16 mouse cellular contexts compared by ENCODE assay signal in genomic region chr8:13647591-13647990, GRCm38 (mm10). TPM values are rescaled to one million over a fixed set of nuclear protein-coding genes. Genes with fewer than 3 reads are reported as not detected.
DNase-seq lines count a peak whose midpoint lies in the region; ATAC-seq and TF ChIP-seq lines count a peak whose summit lies in the region.
"Had no signal": no experiment of that assay in that cellular context is flagged by ENCODE, and none has a peak within 500 bp of the region (broad histone marks: within the 10 kb centered on the region; RNA-seq: fewer than 3 reads in every experiment).

No protein-coding gene starts in this region.

- no peak for TF ChIP-seq POLR2A in olfactory bulb, adult 2 months (IDR thresholded peaks at IDR 0.05; ENCODE audit: insufficient read depth, low read depth, low read length)

- H3K4me1 ChIP-seq in forebrain, embryonic 14.5 days (ENCODE audit: control insufficient read depth, insufficient read depth, low read length) = peaks cover 27% of the 10 kb centered on the region
- H3K4me1 ChIP-seq in forebrain, embryonic 11.5 days (replicated peaks; ENCODE audit: control insufficient read depth, insufficient read depth, low read length) = peaks cover 11% of the 10 kb centered on the region
- H3K4me1 ChIP-seq in heart, embryonic 16.5 days (ENCODE audit: control insufficient read depth, insufficient read depth, low read length) = peaks cover 58% of the 10 kb centered on the region
- peaks cover 51% of the 10 kb centered on the region for H3K4me1 ChIP-seq in midbrain, embryonic 13.5 days (replicated peaks)
- H3K4me1 ChIP-seq in midbrain, embryonic 16.5 days (ENCODE audit: control insufficient read depth, insufficient read depth, low read length) = peaks cover 32% of the 10 kb centered on the region
- peaks cover 76% of the 10 kb centered on the region for H3K4me1 ChIP-seq in olfactory bulb, adult 2 months (ENCODE audit: control insufficient read depth, insufficient read depth, low read length)

- no peak for ATAC-seq in forebrain, embryonic 14.5 days
- no peak for ATAC-seq in forebrain, embryonic 11.5 days (replicated peaks; ENCODE audit: low FRiP score)
- ATAC-seq in heart, embryonic 16.5 days (replicated peaks; ENCODE audit: extremely low read depth, insufficient read depth, low FRiP score) = no peak
- no peak for ATAC-seq in midbrain, embryonic 13.5 days
- ATAC-seq in midbrain, embryonic 16.5 days = no peak

- H3K4me3 ChIP-seq in forebrain, embryonic 14.5 days (ENCODE audit: low read depth, low read length) = no peak overlapping the region
- H3K4me3 ChIP-seq in forebrain, embryonic 11.5 days (ENCODE audit: low read depth, low read length) = no peak overlapping the region
- H3K4me3 ChIP-seq in heart, embryonic 16.5 days (ENCODE audit: low read length) = no peak overlapping the region
- H3K4me3 ChIP-seq in midbrain, embryonic 13.5 days (replicated peaks) = no peak overlapping the region
- H3K4me3 ChIP-seq in midbrain, embryonic 16.5 days (ENCODE audit: low read depth, low read length) = no peak overlapping the region
- no peak overlapping the region for H3K4me3 ChIP-seq in olfactory bulb, adult 2 months (ENCODE audit: insufficient read depth, low read depth, low read length)
- H3K4me3 ChIP-seq: intestine, embryonic 15.5 days; limb, embryonic 12.5 days; liver, embryonic 15.5 days; neural tube, embryonic 12.5 days had no signal

- H3K27me3 ChIP-seq in forebrain, embryonic 14.5 days (replicated peaks; ENCODE audit: control insufficient read depth, insufficient read depth, low read length) = no peaks in the 10 kb centered on the region
- H3K27me3 ChIP-seq in forebrain, embryonic 11.5 days (ENCODE audit: control insufficient read depth, insufficient read depth, low read length) = no peaks in the 10 kb centered on the region
- H3K27me3 ChIP-seq in heart, embryonic 16.5 days (ENCODE audit: control insufficient read depth, insufficient read depth, low read length) = no peaks in the 10 kb centered on the region
- H3K27me3 ChIP-seq in midbrain, embryonic 13.5 days = no peaks in the 10 kb centered on the region
- no peaks in the 10 kb centered on the region for H3K27me3 ChIP-seq in midbrain, embryonic 16.5 days (ENCODE audit: control insufficient read depth, insufficient read depth, low read depth, low read length)
- H3K27me3 ChIP-seq: intestine, embryonic 15.5 days; limb, embryonic 12.5 days; liver, embryonic 15.5 days; neural tube, embryonic 12.5 days had no signal

- no peaks in the 10 kb centered on the region for H3K36me3 ChIP-seq in forebrain, embryonic 14.5 days (ENCODE audit: control insufficient read depth, insufficient read depth, low read length)
- H3K36me3 ChIP-seq in forebrain, embryonic 11.5 days (ENCODE audit: control insufficient read depth, insufficient read depth, low read length) = no peaks in the 10 kb centered on the region
- no peaks in the 10 kb centered on the region for H3K36me3 ChIP-seq in heart, embryonic 16.5 days (ENCODE audit: control insufficient read depth, insufficient read depth)
- no peaks in the 10 kb centered on the region for H3K36me3 ChIP-seq in midbrain, embryonic 13.5 days
- H3K36me3 ChIP-seq in midbrain, embryonic 16.5 days (ENCODE audit: control insufficient read depth, insufficient read depth, low read length) = no peaks in the 10 kb centered on the region
- H3K36me3 ChIP-seq: intestine, embryonic 15.5 days; limb, embryonic 12.5 days; liver, embryonic 15.5 days; neural tube, embryonic 12.5 days had no signal

- H3K27ac ChIP-seq in forebrain, embryonic 14.5 days (ENCODE audit: low read depth, low read length) = 0 out of 2 replicates have a peak overlapping the region, but pooled peaks have one; percentile 5
- no peak overlapping the region for H3K27ac ChIP-seq in forebrain, embryonic 11.5 days (ENCODE audit: low read depth, low read length)
- 0 out of 2 replicates have a peak overlapping the region, but pooled peaks have one; percentile 9 for H3K27ac ChIP-seq in heart, embryonic 16.5 days (ENCODE audit: low read length)
- peak overlapping the region; percentile 56; the same call in 1 of the 2 replicates for H3K27ac ChIP-seq in midbrain, embryonic 13.5 days
- no peak overlapping the region for H3K27ac ChIP-seq in midbrain, embryonic 16.5 days (ENCODE audit: low read length)
- H3K27ac ChIP-seq in olfactory bulb, adult 2 months (ENCODE audit: insufficient read depth, low read depth, low read length) = peak overlapping the region; percentile 81
- H3K27ac ChIP-seq: intestine, embryonic 15.5 days; limb, embryonic 12.5 days had no signal

- no peak overlapping the region for H3K9ac ChIP-seq in forebrain, embryonic 14.5 days (ENCODE audit: low read length)
- H3K9ac ChIP-seq in forebrain, embryonic 11.5 days (ENCODE audit: low read length) = no peak overlapping the region
- no peak overlapping the region for H3K9ac ChIP-seq in heart, embryonic 16.5 days (ENCODE audit: low read length)
- no peak overlapping the region for H3K9ac ChIP-seq in midbrain, embryonic 13.5 days (replicated peaks)
- no peak overlapping the region for H3K9ac ChIP-seq in midbrain, embryonic 16.5 days (ENCODE audit: low read depth, low read length)
- H3K9ac ChIP-seq: intestine, embryonic 15.5 days; limb, embryonic 12.5 days; liver, embryonic 15.5 days; neural tube, embryonic 12.5 days had no signal

- TF ChIP-seq CTCF in olfactory bulb, adult 2 months (IDR thresholded peaks at IDR 0.05; ENCODE audit: insufficient read depth, low read depth, low read length) = no peak

- no peaks in the 10 kb centered on the region for H3K9me3 ChIP-seq in forebrain, embryonic 14.5 days (replicated peaks; ENCODE audit: control insufficient read depth, low read length)
- no peaks in the 10 kb centered on the region for H3K9me3 ChIP-seq in forebrain, embryonic 11.5 days (ENCODE audit: control insufficient read depth, low read length)
- H3K9me3 ChIP-seq in heart, embryonic 16.5 days (replicated peaks; ENCODE audit: control insufficient read depth, low read length) = no peaks in the 10 kb centered on the region
- H3K9me3 ChIP-seq in midbrain, embryonic 13.5 days = no peaks in the 10 kb centered on the region
- no peaks in the 10 kb centered on the region for H3K9me3 ChIP-seq in midbrain, embryonic 16.5 days (replicated peaks; ENCODE audit: control insufficient read depth, low read length, poor library complexity, severe bottlenecking)
- H3K9me3 ChIP-seq: intestine, embryonic 15.5 days; limb, embryonic 12.5 days; liver, embryonic 15.5 days; neural tube, embryonic 12.5 days had no signal

- DNase-seq in forebrain, embryonic 14.5 days (ENCODE audit: low spot score) = no peak
- no peak for DNase-seq in forebrain, embryonic 11.5 days (ENCODE audit: low spot score)
- no peak for DNase-seq in heart, adult 18-20 months
- DNase-seq: cerebellum, adult 8-10 months; thymus, adult 2 months had no signal

- no peak overlapping the region for H3K4me2 ChIP-seq in forebrain, embryonic 14.5 days (ENCODE audit: low read length)
- H3K4me2 ChIP-seq in forebrain, embryonic 11.5 days (ENCODE audit: low read depth, low read length, severe bottlenecking) = no peak overlapping the region
- no peak overlapping the region for H3K4me2 ChIP-seq in heart, embryonic 16.5 days (ENCODE audit: low read depth, low read length)
- H3K4me2 ChIP-seq in midbrain, embryonic 13.5 days (replicated peaks) = no peak overlapping the region
- no peak overlapping the region for H3K4me2 ChIP-seq in midbrain, embryonic 16.5 days (ENCODE audit: low read length)
- H3K4me2 ChIP-seq: intestine, embryonic 15.5 days; limb, embryonic 12.5 days; liver, embryonic 15.5 days had no signal

- WGBS in forebrain, embryonic 14.5 days = 90% methylated on average over 5 of the region's 5 CpGs
- WGBS in forebrain, embryonic 11.5 days = 90% methylated on average over 5 of the region's 5 CpGs
- WGBS in heart, embryonic 16.5 days = 82% methylated on average over 5 of the region's 5 CpGs
- 86% methylated on average over 5 of the region's 5 CpGs for WGBS in midbrain, embryonic 13.5 days
- 83% methylated on average over 5 of the region's 5 CpGs for WGBS in midbrain, embryonic 16.5 days
- 53% methylated on average over 5 of the region's 5 CpGs for WGBS in olfactory bulb, adult 2 months

RNA-seq across cellular contexts. Expression of gene Rasa3, which starts 29.8 kb away (rescaled TPM):
- polyA plus RNA-seq in forebrain, embryonic 14.5 days (2014; fragmentation: Nextera tagmentation; extraction: Ambion mirVana) = 17.3 and 22.3 TPM in 2 replicates
- polyA plus RNA-seq in forebrain, embryonic 11.5 days (2014; fragmentation: Nextera tagmentation; extraction: Ambion mirVana) = 28.0 and 28.6 TPM in 2 replicates
- polyA plus RNA-seq in heart, embryonic 16.5 days (2015; fragmentation: Nextera tagmentation; extraction: Ambion mirVana) = 26.9 and 27.4 TPM in 2 replicates
- total RNA-seq in heart, adult 18-20 months (2021) = 10 to 100 TPM; 11.2 to 14.0 TPM
- polyA plus RNA-seq in midbrain, embryonic 13.5 days (2015; fragmentation: Nextera tagmentation; extraction: Ambion mirVana) = 20.6 and 21.7 TPM in 2 replicates
- polyA plus RNA-seq in midbrain, embryonic 16.5 days (2015; fragmentation: Nextera tagmentation; extraction: Ambion mirVana) = 29.3 and 33.2 TPM in 2 replicates
- not detected in 2 replicates for polyA plus RNA-seq in olfactory bulb, adult 2 months (2012; ENCODE audit: insufficient read depth, insufficient read length, low replicate concordance, missing spikeins)

RNA-seq across cellular contexts. Expression of gene Cfap97d2, which starts 58.1 kb away (rescaled TPM):
- 1.1 TPM in 2 replicates for polyA plus RNA-seq in forebrain, embryonic 14.5 days (2014; fragmentation: Nextera tagmentation; extraction: Ambion mirVana)
- 0.96 and 1.3 TPM in 2 replicates for polyA plus RNA-seq in forebrain, embryonic 11.5 days (2014; fragmentation: Nextera tagmentation; extraction: Ambion mirVana)
- polyA plus RNA-seq in heart, embryonic 16.5 days (2015; fragmentation: Nextera tagmentation; extraction: Ambion mirVana) = 0.20 TPM in 1 of 2 replicates, not detected in the other
- total RNA-seq in heart, adult 18-20 months (2021) = under 1 TPM in 1 of 2 experiments, not detected in 1; 0.26 TPM
- polyA plus RNA-seq in midbrain, embryonic 13.5 days (2015; fragmentation: Nextera tagmentation; extraction: Ambion mirVana) = 2.2 and 3.1 TPM in 2 replicates
- 1.4 and 1.9 TPM in 2 replicates for polyA plus RNA-seq in midbrain, embryonic 16.5 days (2015; fragmentation: Nextera tagmentation; extraction: Ambion mirVana)
- not detected in 2 replicates for polyA plus RNA-seq in olfactory bulb, adult 2 months (2012; ENCODE audit: insufficient read depth, insufficient read length, low replicate concordance, missing spikeins)
- total RNA-seq: gastrocnemius, postnatal 4 days had no signal
- polyA plus RNA-seq: C2C12; kidney, postnatal 0 days; liver, embryonic 15.5 days; thymus, adult 2 months had no signal

Comparison
In these comparisons a context has a peak if more than half of its experiments do, and no peak if none do; other contexts are left out.
1. H3K27ac ChIP-seq: peak in forebrain, embryonic 14.5 days (single experiment), heart, embryonic 16.5 days (single experiment), midbrain, embryonic 13.5 days (single experiment) and olfactory bulb, adult 2 months (single experiment); none in forebrain, embryonic 11.5 days (single experiment) and midbrain, embryonic 16.5 days (single experiment).